Mouse (Mus musculus) v-Abl transformed pro-B cells (cell line): ENCODE measurements around the gene Zmat3.

Experiments
- in situ Hi-C, 2 experiments: fragments of 400-800 bp; cut with MboI; formaldehyde crosslinking; loops; one replicate each; pipeline ENCODE4 v1.15.1; 2025; ENCODE audit not compliant: unreplicated experiment in 2 of 2

Zmat3 gene

DNA sequence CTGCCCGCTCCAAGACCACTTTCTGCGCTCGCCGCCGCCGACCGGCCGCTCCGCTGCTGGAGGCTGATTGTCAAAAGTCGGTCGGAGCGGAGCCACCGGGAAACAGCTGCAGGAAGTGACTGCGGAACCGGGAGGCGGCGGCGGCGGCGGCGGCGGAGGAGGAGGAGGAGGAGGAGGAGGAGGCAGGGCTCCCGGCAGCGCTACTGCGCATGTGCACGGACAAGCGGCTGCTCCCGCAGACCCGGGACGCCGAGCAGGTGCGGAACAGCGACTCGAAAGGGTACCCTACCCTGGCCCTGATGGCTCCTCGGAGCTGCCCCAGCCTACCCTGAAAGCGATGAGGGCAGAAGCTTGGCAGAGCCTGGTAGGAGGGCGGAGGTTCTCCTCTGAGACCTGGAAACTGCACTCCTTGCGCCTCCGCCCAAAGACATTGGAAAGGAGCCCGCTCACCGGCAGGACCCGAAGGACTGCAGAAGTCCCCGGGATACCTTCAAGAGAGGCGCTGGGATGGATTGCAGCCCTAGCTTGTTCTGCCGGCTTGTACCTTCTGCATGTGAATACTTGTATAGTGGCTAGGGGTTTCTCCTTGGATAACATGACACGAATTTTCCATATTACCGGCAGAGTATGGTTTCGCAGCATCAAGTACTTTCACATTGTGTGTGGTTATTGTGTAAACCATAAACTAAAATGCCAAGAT lies at the start of gene Zmat3:
Gene Zmat3 (minus strand): TSS at position 469 of the 700 bp plus-strand sequence.
- in situ Hi-C loops, result no loop called here

DNA sequence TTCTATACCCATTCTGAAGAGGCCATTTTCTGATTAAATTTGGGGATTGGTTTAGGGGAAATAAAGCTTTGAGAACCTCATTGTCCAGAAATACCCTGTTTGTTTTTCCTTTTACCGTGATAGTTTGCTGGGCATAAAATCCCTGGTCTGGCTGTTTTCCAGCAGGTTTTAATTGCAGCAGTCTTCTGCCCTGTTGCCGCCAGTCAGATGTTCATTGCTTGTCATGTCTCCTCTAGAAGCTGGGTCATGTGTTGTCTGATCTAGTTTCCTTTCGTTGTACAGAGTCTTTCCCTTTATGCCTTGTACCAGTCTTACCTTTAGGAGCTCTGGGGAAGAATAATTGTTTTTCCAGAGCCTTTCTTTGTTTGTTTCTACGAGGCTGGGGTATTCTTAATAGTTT lies 48.6 kb upstream of the Zmat3 start:
- in situ Hi-C loops, result no loop called here

DNA sequence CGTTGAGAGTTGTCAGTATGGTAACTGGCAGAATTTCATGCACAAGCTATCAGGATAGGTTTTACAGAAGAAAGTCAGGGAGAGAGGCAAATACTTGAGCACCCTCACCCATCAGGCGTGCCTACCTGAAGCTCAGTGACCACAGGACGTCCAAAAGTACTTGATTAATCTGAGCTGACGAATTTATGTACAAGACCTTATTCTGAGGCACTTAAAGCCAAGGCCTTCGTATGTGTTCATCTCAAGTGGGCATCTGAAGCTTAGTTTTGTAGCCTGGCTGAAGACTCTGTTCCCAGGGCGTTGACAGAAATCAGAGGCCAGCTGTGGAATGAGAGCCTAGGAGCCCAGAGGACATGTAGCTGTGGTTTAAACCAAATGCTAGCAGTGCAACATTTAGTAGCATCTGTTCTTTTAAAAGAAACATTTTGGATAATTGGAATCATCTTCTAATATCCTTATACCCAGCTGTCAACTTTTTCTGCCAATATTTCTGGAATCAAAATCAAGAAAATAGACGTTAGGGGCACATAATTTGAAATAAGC lies 46.8 kb upstream of the Zmat3 start:
- in situ Hi-C loops, result no loop called here

DNA sequence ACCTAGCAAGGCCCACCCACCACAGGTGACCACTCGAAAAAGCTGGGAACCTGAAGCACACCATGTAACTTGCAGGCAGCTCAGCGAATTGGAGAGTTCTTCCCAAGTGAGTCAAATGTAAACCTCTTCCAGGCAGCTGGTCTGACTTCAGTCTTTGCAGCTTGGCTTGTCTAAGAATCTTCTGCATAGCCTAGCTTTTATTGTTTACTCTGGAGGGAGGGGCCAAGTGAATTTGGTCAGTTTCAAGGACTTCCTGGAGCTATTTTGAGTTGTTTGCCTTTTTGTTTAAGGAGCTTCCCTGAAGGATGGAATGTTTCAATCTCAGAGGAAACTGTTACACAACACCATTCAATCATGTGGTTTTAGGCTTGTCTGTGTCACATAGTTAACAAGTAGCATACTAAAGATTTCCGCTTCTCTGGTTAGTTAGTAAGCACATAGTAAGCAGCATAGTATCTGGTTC lies 43.0 kb upstream of the Zmat3 start:
- in situ Hi-C loops, result no loop called here

DNA sequence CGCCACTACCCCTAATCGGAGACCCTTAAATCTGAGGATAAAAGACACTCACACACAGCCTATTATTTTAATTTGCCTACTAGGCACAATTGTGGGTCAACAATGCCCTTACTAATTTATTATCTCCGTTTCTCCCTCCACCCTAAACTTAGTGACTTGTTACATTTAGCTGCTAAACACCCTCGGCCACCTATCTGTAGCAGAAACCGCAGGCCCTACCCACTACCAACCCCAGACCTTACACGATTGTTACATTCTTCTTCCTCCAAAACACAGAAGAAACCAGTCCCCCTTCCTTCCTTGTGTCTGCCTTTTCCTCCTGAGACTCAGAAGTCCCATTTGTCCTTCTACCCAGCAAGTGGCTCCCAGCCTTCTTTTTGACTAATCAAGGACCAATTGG lies 41.0 kb upstream of the Zmat3 start:
- in situ Hi-C loops, result no loop called here

DNA sequence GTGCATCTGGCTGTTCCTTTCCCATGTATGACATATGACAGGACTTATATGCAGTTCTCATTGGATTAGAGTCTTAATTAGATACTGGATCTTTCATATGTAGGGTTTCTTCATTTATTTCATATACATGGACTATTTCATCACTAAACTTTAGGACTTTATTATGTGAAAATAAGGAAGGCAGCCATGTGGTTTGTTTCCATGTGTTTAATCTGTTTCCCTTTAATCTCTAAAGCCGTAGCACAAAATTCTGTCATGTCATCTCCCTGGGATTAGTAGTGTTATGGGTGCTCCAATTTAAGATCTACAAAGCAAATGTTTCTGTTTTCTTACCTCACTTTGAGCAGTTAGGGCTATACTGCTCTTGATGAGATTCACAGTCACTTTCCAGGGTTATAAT lies 39.9 kb upstream of the Zmat3 start:
- in situ Hi-C loops, result no loop called here

DNA sequence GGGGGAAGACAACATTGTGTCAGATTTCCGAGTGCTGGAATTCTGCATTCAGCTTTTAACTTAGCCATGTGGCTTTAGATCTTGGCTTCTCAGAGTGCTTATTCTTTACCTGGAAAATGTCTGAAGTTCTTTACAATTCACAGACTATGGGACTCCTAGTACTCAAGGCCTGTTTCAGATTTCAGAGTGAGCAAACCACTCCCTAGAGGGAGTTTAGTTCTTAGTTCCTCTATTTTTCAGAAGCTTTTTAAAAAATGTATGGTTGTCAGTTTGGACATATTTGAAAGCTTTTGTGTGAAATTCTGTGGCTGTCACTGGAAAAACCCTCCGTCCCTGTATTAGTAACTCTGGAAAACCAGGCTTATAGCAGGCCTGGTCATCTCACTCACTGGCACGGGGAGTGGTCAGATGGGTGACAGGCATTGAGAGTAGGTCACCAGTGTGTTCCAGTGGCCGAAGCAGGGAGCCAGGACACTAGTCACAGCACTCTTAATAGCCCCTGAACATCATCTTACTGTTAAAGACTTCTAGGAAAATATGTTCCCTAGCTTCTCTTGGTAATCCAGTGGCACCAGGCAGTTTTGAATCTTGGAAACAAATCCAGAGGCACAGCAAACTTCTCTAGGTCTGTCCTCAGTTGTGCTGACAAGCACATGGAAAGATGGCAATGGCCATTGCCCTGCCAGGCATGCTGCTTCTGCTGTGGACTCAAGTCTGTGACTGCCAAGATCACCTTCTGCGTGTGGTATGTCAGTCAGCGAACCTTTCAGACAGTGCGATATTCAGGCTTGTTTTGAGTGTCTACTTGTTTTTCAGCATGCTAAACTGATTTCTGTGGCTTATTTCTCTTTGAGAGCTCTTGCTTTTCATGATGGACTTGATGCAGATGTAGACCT lies 37.4 kb upstream of the Zmat3 start:
- in situ Hi-C loops, result no loop called here

DNA sequence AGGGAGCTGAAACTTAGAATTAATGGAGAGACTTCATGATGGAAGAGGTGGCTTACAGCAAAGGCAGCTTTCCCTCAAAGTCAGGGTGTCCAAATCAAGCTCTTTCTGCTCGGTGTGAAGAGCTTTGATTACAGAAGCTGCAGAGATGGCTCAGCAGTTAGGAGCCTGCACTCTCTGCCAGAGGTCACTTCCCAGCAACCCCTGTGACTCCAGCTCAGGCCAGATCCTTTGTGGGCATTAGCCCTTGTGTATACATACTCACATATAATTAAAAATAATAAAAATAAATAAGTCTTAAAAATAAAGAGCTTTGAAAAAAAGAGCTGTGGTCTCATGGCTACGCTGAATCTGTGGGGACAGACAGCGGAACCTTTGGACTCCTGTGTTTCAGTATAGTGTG lies 35.8 kb upstream of the Zmat3 start:
- in situ Hi-C loops, result no loop called here

DNA sequence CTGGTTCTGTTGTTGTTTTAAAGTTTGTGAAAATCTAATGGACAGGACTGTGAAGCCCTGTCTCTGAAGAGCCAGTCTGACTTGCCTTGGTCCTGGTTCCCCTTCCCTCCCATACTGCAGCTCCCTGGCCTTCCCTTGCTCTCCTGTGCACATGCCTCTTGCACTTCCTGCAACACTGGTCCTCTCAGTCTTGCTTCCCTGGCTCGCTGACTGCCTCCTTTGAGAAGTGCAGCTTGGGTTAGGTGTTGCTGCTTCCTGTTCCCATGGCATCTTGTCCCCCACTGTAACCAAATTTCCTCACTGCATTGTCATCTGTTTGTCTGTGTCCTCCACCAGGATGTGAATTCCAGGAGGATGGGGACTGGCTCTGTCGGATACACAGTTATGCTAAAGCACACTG lies 34.1 kb upstream of the Zmat3 start:
- in situ Hi-C loops, result loop anchor here (10.0 to 25.0 kb wide), 2 partner anchors 305 to 1788 kb away; partner anchors contain the start of genes Actl6a (in 1 of the 2) and Mynn (in 1 of the 2)

DNA sequence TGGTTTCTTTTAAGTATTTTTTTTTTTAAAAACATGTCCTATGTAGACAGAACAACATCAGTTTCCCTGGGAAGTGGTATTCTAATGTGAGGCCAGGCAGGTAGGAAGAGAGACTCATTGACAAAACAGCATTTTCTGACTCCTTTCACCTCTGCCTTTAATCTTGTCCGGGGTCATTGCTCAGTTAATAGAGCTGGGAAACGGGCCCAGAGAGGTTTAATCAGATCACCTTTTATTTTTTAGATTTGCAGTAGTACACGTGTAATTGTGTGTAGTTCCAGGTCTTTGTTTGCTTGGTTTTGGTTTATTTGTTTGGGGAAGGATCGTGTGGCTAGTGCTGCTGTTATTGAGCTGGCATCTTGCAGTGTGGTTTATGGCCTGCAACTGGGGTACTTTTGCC lies 33.6 kb upstream of the Zmat3 start:
- in situ Hi-C loops, result loop anchor here (10.0 to 25.0 kb wide), 2 partner anchors 305 to 1787 kb away; partner anchors contain the start of genes Actl6a (in 1 of the 2) and Mynn (in 1 of the 2)

DNA sequence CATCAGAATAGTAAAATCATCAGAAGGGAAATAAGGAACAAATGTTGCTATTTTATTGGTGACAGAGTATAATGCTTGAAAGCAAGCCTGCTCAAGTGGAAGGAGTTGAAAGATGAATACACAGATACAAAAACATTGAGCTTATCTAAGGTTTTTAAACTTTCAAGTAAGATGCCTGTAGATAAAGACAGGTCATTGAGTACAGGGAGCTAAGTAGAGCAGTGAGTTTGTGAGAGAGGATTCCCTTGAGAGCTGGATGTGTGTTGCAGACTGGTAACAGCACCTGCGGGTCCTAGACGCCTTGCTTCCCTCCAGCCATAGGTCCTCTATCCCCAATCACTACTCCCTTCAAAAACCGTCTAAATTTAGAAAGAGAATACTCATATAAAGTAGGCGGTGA lies 32.8 kb upstream of the Zmat3 start:
- in situ Hi-C loops, result loop anchor here (10.0 to 25.0 kb wide), 2 partner anchors 306 to 1786 kb away; partner anchors contain the start of genes Actl6a (in 1 of the 2) and Mynn (in 1 of the 2)

DNA sequence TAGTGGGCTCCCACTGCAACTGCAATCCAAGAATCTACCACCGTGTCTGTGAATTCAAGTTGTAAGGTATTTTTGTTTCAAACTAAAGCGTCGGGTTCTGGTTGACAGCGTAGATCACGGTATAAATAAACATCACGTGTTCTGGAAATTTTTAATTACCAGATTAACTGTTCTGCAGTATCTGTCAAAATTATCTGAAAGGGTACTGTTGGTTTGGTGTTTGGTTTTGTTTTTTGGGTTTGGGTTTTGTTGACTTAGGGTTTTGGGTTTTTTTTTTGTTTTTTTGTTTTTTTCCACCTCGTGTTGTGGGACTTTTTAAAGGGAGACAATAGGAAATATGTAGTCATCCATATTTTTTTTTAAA lies 32.3 kb upstream of the Zmat3 start:
- in situ Hi-C loops, result loop anchor here (10.0 to 25.0 kb wide), 2 partner anchors 307 to 1786 kb away; partner anchors contain the start of genes Actl6a (in 1 of the 2) and Mynn (in 1 of the 2)

DNA sequence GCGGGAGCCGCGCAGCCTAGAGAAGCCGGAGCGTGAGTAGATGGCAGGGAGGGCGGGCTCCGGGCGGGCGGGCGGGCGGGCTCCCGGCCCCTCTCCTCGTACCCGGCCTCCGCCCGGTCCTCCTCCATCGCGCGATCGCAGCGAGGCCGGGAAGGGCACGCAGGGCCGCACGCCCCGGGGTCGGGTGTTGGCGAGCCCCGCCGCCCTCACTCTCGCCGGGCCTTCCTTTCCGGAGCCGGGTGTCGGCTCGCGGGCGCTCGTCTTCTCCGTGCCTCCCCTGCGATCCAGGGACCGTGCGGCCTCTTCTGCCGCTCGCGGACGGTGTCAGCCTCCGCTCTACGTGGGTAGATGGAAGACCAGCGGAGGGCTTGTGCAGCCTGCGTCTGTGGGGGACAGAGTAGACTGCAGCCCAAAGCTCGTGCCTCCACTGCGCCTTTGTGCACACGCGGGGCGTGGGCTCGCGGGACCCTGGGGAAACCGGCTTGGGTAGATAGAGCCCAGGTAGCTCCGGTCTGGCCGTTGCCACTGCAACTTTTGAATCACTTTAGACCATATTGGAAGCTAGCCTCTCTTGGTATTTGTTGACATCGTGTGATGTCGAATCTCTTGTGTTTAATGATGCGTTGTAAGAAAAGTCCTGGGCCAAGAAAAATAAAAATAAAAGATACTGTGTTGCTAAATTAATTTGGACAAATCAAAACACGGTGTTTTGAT lies 31.8 kb upstream of the Zmat3 start, which contains the start of gene Pik3ca:
Gene Pik3ca (plus strand): TSS at position 211 of the 714 bp plus-strand sequence.
- in situ Hi-C loops, result loop anchor here (10.0 to 25.0 kb wide), 2 partner anchors 307 to 1785 kb away; partner anchors contain the start of genes Actl6a (in 1 of the 2) and Mynn (in 1 of the 2)

DNA sequence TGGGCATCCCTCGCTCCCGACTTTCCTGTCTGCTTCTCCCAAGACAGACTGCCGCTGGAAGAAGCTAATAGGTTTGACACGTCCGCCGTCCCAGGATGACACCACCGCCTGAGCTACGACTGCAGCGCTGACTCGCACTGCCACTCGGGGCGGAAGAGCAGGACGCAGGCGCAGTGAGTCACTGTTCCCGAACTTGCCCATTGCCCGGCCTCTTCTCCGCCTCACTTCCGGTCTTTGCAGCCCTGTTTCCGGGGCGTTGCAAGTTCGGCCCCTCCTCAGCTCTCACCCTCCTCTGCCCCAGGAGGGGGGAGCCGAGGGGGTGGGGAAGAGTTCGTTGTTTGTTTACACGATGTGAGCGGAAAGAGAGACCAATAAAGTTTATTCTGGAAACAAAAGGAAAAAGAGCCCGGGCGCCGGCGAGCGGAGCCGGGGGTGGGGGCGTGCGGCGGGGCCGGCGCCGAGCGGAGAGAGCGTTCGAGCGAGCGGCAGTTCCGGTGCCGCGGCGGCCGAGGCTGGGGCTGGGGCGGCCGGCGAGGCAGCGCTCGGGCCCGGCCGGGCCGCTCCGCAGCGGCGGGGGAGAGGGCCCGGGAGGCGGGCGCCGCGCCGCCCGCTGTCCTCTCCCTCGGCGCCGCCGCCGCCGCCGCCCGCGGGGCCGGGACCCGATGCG lies 31.1 kb upstream of the Zmat3 start:
- in situ Hi-C loops, result loop anchor here (10.0 to 25.0 kb wide), 2 partner anchors 308 to 1785 kb away; partner anchors contain the start of genes Actl6a (in 1 of the 2) and Mynn (in 1 of the 2)

DNA sequence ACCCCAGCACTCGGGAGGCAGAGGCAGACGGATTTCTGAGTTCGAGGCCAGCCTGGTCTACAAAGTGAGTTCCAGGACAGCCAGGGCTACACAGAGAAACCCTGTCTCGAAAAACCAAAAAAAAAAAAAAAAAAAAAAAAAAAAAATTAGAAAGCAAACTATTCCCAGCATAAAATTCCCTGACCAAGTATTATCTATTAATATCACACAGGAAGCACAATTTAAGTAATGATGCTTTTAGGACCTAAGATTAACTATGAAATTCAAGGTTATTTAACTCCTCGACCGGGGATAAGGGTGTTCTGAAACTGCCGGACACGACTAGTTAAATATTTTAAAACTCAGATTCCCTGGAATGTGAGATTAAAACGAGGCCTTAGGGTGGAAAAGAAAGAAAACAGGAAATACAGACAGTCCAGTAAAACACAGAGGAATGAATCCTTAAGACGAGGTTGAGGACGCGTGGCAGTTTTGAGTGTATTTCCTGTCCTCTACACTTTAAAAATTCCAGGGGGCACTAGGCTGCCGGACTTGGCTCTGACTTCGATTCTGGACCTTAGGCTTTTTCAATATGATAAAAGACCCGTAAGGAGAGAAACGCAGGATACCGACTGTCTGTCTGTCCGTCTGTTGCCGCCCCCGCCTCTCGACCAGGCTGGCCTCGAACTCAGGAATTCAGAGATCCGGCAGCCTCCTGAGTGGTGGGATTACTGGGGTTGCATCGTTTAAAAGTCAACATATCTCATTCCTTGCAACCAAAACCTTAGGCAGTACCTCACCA lies 30.1 kb upstream of the Zmat3 start:
- in situ Hi-C loops, result loop anchor here (10.0 to 25.0 kb wide), 2 partner anchors 309 to 1784 kb away; partner anchors contain the start of genes Actl6a (in 1 of the 2) and Mynn (in 1 of the 2)

DNA sequence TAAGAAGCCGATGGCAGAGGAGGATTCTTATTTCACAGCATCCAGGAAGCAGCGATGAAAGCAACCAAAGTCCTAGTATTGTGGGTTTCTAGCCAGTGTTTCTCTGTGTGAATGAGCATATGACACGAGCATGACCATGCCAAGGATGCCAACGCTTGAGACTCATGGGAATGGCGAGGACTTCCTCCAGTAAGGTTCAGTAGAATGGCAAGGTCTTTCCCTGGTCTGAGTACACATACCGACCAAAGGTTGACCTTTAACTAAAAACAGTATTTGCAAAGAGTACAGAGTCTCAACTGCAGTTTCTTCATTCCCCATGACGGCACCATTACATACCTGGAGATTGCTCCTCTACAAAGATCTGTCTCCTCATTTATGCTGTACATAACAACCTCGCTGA lies 28.2 kb upstream of the Zmat3 start:
- in situ Hi-C loops, result loop anchor here (10.0 to 25.0 kb wide), 2 partner anchors 311 to 1782 kb away; partner anchors contain the start of genes Actl6a (in 1 of the 2) and Mynn (in 1 of the 2)

DNA sequence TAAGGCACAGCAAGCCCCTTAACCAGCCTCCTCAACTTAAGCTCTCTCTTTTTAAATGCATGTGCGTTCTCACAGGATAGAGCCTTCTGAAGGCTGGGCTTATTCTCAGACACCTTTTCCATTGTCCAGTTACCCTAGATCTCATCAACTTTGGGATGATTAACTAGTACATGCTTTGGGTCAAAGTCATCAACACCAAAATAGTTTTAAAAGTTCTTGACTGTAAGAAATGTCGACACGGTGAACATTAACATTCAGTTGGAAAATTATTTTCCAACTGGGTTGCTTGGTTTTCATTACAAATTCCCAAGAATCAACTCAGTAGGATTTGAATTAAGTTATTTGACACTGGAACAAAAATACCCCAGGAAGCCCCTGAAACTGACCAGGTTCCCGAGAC lies 27.0 kb upstream of the Zmat3 start:
- in situ Hi-C loops, result loop anchor here (10.0 to 25.0 kb wide), 2 partner anchors 312 to 1781 kb away; partner anchors contain the start of genes Actl6a (in 1 of the 2) and Mynn (in 1 of the 2)

DNA sequence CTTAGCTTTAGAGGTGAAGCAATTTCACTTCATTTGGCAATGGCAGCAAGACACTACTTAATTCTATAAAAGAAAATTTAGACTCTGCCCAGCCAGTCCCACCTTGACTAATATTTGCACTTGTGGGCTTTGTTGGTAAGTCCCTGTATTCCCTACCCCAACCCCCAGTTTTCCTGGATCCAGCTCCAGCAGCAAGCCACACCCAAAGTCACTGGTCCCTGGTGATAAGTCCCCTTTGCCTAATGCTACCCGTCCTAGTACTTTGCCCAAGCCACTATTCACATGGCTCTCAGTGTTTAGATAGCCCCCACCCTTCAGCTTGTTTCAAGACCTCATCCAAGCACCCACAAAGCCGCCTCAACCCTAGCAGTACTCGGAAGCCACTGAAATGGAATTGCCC lies 15.7 kb upstream of the Zmat3 start:
- in situ Hi-C loops, result loop anchor here in 1 of 2 experiments (25.0 kb wide), 1 partner anchor 1769 kb away; the partner anchor contains the start of gene Mynn
